Mouse (Mus musculus) stomach, embryonic 14.5 days (tissue): ENCODE measurements at regions not wholly inside any gene's neighbourhood (a gene's known extent, or its start where the extent isn't known, plus 50 kb on each side); places are given as distances from the start of the nearest gene placed in this dataset.

ENCODE experiments used
- ATAC-seq: fragments of 200-750 bp; cut with Nextera tagmentation; 2 replicates; pipeline ENCODE4 v1.8.0; 2017; ENCODE audit warnings: low read depth, moderate TSS enrichment; ENCODE audit not compliant: insufficient number of reproducible peaks, insufficient read depth, low FRiP score
- H3K27ac ChIP-seq: fragments of 300-500 bp; sonication (generic); 2 replicates; pipeline ENCODE4 v1.5.1; 2014; ENCODE audit warnings: mild to moderate bottlenecking, low read length, moderate library complexity, mixed read lengths
- H3K27me3 ChIP-seq: fragments of 300-500 bp; sonication (generic); 2 replicates; pipeline ENCODE4 v1.6.1; 2014; ENCODE audit warnings: low read length, control low read depth, mixed read lengths; ENCODE audit not compliant: control insufficient read depth, insufficient read depth
- H3K36me3 ChIP-seq: fragments of 300-500 bp; sonication (generic); 2 replicates; pipeline ENCODE4 v1.6.1; 2014; ENCODE audit warnings: mild to moderate bottlenecking, control low read depth, low read length, moderate library complexity, mixed read lengths; ENCODE audit not compliant: control insufficient read depth, insufficient read depth
- H3K4me1 ChIP-seq: fragments of 300-500 bp; sonication (generic); 2 replicates; pipeline ENCODE4 v1.6.1; 2014; ENCODE audit warnings: low read length, control low read depth, mixed read lengths; ENCODE audit not compliant: control insufficient read depth, insufficient read depth
- H3K4me2 ChIP-seq: fragments of 300-500 bp; sonication (generic); replicated peaks from 2 replicates; pipeline ENCODE4 v1.6.1; 2014; ENCODE audit warnings: low read depth, low read length, control low read depth
- H3K4me3 ChIP-seq: fragments of 300-500 bp; sonication (generic); 2 replicates; pipeline ENCODE4 v1.5.1; 2014; ENCODE audit warnings: low read depth, low read length, control low read depth
- H3K9ac ChIP-seq: fragments of 300-500 bp; sonication (generic); replicated peaks from 2 replicates; pipeline ENCODE4 v1.6.1; 2014; ENCODE audit warnings: low read depth, mild to moderate bottlenecking, control low read depth, low read length, moderate library complexity, mixed read lengths
- H3K9me3 ChIP-seq: fragments of 300-500 bp; sonication (generic); 2 replicates; pipeline ENCODE4 v1.6.1; 2016; ENCODE audit warnings: low read depth, low read length, control low read depth; ENCODE audit not compliant: control insufficient read depth
- WGBS: fragments of 180-500 bp; shearing (Covaris S2); extraction: QIAGEN DNeasy Blood & Tissue Kit; methylation state at CpG from one replicate; pipeline ENCODE4 v1.1.7; 2014; 5-methylcytosine and 5-hydroxymethylcytosine counted together

DNA sequence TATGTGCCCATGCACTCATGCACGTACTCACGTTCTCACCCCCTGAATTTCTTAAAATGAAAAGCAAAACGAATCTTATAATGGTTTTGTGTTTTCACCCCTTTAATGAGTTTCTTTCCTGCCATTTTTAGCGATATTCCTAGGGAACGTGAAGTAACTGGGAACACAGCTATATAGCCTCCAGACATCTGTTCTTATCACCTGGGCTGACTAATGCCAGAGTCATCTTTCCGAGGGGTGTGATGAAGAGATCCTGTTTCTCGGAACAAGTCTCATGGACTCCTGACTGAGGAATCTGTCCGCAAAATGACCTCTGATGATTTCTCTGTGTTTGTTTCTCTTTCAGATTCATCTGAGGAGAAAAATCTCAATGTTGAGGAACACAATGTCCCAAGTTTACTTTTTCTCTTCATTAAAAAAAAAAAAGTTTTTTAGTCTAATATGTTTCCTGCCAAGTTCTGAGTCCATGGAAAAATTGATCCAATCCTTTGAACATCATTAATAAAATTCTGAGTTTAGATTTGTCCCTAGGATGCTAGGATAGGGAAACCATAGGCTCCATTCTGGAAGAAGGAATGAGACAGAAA is 435.7 kb upstream of the Tshz3 start:
- no peaks in the 10 kb centered on the region for H3K27me3 ChIP-seq
- no peaks in the 10 kb centered on the region for H3K36me3 ChIP-seq
- H3K4me2 ChIP-seq: no peak overlapping the region
- H3K4me3 ChIP-seq: no peak overlapping the region
- WGBS: 62% methylated on average over 8 of the region's 8 CpGs
- no peak for ATAC-seq
- no peak overlapping the region for H3K27ac ChIP-seq
- no peaks in the 10 kb centered on the region for H3K9me3 ChIP-seq
- H3K9ac ChIP-seq: no peak overlapping the region
- H3K4me1 ChIP-seq: no peaks in the 10 kb centered on the region

DNA sequence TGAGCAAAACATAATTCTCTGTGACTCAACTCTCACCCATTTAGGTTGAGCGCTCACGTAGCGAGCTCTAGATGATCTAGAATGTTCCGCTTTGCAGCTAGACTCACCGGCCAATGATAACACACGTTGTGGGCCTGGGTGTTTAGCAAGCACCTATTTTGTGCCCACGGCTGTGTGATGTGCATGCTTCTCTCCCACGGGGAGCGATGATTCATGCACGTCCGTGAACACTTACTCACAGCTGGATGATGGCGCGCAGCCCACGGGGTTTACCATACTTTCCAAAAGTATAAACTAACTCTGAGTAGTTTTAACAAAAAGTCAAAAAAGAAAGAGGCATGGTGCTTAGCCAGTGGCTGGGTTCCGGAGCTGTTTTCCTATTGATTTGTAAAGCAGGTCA is 440.8 kb upstream of the Tshz3 start:
- 82% methylated on average over 15 of the region's 15 CpGs for WGBS
- H3K9me3 ChIP-seq: no peaks in the 10 kb centered on the region
- H3K4me3 ChIP-seq: no peak overlapping the region
- H3K27me3 ChIP-seq: no peaks in the 10 kb centered on the region
- no peak overlapping the region for H3K4me2 ChIP-seq
- H3K27ac ChIP-seq: no peak overlapping the region
- no peak overlapping the region for H3K9ac ChIP-seq
- no peaks in the 10 kb centered on the region for H3K36me3 ChIP-seq
- no peak for ATAC-seq
- H3K4me1 ChIP-seq: no peaks in the 10 kb centered on the region

DNA sequence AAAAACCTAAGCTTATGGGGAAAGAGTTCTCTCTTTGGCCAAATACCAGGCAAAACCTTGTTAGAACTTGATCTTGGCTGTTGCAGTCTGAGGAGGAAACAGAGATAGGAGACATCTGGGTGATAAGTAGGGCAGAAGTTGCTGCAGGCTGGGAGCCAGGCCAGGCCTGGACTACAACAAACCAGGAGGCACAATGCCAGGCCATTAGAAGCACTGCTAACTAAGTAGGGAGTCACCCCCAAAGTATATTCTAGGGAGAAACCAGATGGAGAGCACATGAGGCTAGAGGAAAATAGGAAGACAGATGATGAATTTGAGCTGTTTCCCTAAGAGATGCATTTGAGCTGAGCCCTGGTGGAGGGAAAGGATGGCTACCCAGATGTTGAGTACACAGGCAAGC is 444.6 kb upstream of the Zfp507 start:
- H3K36me3 ChIP-seq: no peaks in the 10 kb centered on the region
- no peaks in the 10 kb centered on the region for H3K27me3 ChIP-seq
- no peak overlapping the region for H3K4me3 ChIP-seq
- ATAC-seq: no peak
- no peaks in the 10 kb centered on the region for H3K9me3 ChIP-seq
- no peak overlapping the region for H3K9ac ChIP-seq
- no peak overlapping the region for H3K4me2 ChIP-seq
- H3K27ac ChIP-seq: no peak overlapping the region
- no peaks in the 10 kb centered on the region for H3K4me1 ChIP-seq

DNA sequence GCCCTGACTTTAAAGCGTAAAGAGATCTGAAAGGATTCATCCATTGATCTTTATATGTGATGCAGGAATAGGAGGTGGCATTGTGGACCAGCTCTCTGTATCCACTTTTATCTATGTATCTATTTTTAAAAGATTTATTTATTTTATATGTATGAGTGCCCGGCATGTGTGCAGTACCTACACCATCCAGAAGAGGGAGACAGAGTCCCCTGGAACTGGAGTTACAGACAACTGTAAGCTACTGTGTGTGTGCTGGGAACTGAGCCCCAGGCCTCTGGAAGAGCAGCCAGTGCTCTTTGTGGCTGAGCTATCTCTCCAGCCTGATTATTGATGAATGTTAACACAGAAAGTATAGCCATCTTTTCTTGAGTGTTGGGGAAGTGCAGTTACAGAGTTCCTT is 433.9 kb upstream of the Zfp507 start:
- Histone ChIP-seq H3K27ac (no peak overlapping the region), H3K9ac (no peak overlapping the region), H3K9me3 (no peaks in the 10 kb centered on the region; the same call in 1 of the 2 replicates), H3K27me3 (no peaks in the 10 kb centered on the region), H3K4me2 (no peak overlapping the region), H3K4me3 (no peak overlapping the region), H3K4me1 (no peaks in the 10 kb centered on the region), H3K36me3 (no peaks in the 10 kb centered on the region)
- 95% methylated on average over 2 of the region's 2 CpGs for WGBS
- no peak for ATAC-seq

DNA sequence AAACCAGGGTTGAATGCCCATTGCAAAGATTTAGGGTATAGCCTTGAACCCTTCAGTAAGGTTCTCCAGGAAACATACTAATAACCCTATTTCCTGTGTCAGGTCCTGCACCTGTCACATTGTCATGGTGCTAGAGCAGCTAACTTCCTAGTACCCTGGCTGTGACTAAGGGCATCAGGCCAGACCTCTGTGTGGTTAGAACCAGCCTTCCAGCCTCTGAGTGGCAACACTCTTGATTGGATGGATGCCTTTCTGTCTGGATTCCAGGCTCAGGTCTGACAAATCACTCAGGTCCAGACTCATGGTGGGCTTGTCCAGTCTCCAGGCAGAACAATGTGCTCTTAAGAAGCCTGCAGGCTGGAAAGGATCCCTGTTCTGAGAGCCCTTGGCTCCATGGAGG is 426.2 kb upstream of the Zfp507 start:
- H3K27ac ChIP-seq: no peak overlapping the region
- no peaks in the 10 kb centered on the region for H3K9me3 ChIP-seq
- no peaks in the 10 kb centered on the region for H3K27me3 ChIP-seq
- H3K9ac ChIP-seq: no peak overlapping the region
- H3K4me1 ChIP-seq: no peaks in the 10 kb centered on the region
- no peaks in the 10 kb centered on the region for H3K36me3 ChIP-seq
- H3K4me3 ChIP-seq: no peak overlapping the region
- ATAC-seq: no peak
- H3K4me2 ChIP-seq: no peak overlapping the region

DNA sequence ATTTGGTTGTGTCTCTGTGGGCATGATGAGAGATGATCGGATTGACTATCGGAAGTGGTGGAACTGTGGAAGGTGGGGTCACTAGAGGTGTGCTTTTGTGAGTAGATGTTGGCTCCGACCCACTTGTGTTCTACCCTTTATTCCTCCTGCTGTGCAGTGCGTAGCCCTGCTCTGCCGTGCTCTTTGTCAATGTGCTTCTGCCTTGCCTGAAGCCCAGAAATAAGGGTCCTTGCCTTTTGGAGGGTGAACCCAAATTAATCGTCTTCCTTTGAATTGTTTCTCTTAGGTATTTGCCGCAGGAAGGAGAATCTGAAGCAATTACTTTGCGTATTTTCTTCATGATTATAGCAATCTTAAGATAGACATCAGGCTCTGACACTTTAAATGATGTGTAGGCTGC is 421.6 kb upstream of the Zfp507 start:
- H3K27ac ChIP-seq: no peak overlapping the region
- no peak overlapping the region for H3K4me3 ChIP-seq
- no peaks in the 10 kb centered on the region for H3K9me3 ChIP-seq
- no peaks in the 10 kb centered on the region for H3K36me3 ChIP-seq
- no peaks in the 10 kb centered on the region for H3K4me1 ChIP-seq
- no peak for ATAC-seq
- H3K9ac ChIP-seq: no peak overlapping the region
- WGBS: 90% methylated on average over 8 of the region's 8 CpGs
- no peak overlapping the region for H3K4me2 ChIP-seq
- no peaks in the 10 kb centered on the region for H3K27me3 ChIP-seq

DNA sequence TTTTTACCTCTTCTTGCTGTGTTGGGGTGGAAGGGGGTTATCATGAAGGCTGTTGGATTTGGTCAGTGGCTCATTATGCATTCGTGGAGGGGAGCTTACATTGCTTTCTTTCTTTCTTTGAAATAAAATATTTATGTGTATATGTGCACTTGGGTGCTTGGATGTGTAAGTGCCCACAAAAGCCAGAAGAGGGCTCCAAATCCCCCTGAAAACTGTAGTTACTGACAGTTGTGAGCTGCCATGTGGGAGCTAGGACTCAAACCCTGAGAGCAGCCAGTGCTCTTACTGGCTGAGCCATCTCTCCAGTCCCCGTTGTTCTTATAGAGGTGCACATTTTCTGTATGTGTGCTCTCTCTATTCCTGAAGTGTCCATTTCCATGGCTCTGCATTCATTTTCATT is 415.6 kb upstream of the Zfp507 start:
- H3K9ac ChIP-seq: no peak overlapping the region
- H3K4me3 ChIP-seq: no peak overlapping the region
- no peak overlapping the region for H3K4me2 ChIP-seq
- H3K27me3 ChIP-seq: no peaks in the 10 kb centered on the region
- H3K4me1 ChIP-seq: no peaks in the 10 kb centered on the region
- H3K27ac ChIP-seq: no peak overlapping the region
- H3K9me3 ChIP-seq: peaks cover 3% of the 10 kb centered on the region; the same call in 1 of the 2 replicates
- H3K36me3 ChIP-seq: no peaks in the 10 kb centered on the region
- WGBS: 58% methylated on average over 2 of the region's 2 CpGs
- ATAC-seq: no peak

DNA sequence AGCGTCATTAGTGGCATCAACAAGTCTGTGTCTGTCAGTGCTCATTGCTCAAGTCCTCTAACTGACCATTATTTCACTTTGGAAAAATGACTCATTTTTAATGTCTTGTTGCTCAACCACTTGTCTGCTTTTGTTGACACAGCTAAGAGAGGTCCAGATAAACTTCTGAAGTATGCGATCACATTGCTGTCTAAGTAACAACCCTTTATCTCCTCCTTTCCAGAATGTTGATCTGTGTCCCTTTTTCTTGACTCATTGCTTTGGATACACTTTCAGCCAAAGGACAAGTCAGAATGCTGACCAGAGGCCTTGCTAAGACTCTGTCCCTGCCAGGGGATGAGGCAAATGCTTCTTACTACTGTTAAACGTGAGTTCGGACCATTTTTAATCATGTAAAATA is 407.2 kb upstream of the Zfp507 start:
- H3K4me1 ChIP-seq: no peaks in the 10 kb centered on the region
- H3K27me3 ChIP-seq: no peaks in the 10 kb centered on the region
- no peak overlapping the region for H3K4me3 ChIP-seq
- no peak overlapping the region for H3K9ac ChIP-seq
- H3K4me2 ChIP-seq: no peak overlapping the region
- H3K9me3 ChIP-seq: no peaks in the 10 kb centered on the region
- H3K36me3 ChIP-seq: no peaks in the 10 kb centered on the region
- H3K27ac ChIP-seq: no peak overlapping the region
- ATAC-seq: no peak
- 81% methylated on average over 4 of the region's 4 CpGs for WGBS

DNA sequence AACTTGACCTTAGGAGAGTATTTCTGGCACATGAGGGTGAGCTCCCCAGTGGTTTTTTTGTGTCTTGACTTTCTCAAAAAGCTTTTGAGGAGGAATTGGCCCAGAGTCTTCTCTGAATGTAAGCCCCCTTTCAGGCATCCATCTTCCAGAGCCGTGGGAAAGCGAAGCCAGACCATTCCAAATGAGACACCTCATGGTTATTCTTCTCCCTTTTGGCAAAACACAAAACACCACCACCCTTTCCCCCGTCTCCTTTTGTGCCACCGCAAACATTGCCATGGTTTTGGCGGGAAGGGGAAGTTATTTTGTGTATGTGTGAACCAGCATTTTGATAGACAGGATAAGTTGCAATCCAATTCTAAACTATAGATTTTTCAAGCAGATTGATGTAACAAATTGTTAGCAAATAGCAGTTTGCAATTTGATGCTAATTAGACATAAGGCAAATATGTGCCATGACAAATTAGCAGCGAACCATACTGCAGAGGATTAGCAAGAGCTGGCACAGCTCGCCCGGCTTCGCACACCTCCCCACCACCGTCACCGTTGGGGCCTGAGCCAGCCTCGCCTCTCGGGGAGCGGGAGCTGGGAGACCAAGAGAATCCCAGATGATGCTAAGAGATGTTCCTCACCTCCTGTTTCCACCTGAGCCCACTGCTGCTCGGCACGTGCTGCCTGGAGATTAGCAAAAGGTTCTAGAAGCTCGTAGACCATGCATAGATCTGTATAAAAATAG is 404.9 kb upstream of the Zfp507 start:
- H3K4me3 ChIP-seq: no peak overlapping the region
- H3K9ac ChIP-seq: no peak overlapping the region
- 91% methylated on average over 17 of the region's 17 CpGs for WGBS
- no peak for ATAC-seq
- H3K9me3 ChIP-seq: no peaks in the 10 kb centered on the region
- no peaks in the 10 kb centered on the region for H3K4me1 ChIP-seq
- no peak overlapping the region for H3K27ac ChIP-seq
- H3K4me2 ChIP-seq: no peak overlapping the region
- no peaks in the 10 kb centered on the region for H3K36me3 ChIP-seq
- no peaks in the 10 kb centered on the region for H3K27me3 ChIP-seq
